Mouse (Mus musculus) limb, embryonic 11.5 days (tissue): ENCODE results near the gene Vdac1. TPM values are rescaled to one million over a fixed set of nuclear protein-coding genes. Genes with fewer than 3 reads are reported as not detected.

Source experiments
- ATAC-seq: fragments of 200-750 bp; cut with Nextera tagmentation; 2 replicates; pipeline ENCODE4 v1.8.0; 2017; ENCODE audit warnings: low read depth; ENCODE audit not compliant: insufficient number of reproducible peaks, low FRiP score, low TSS enrichment
- DNase-seq: peaks from one replicate; pipeline ENCODE4 v3.0.0-alpha.2; 2015; ENCODE audit warnings: low spot score
- H3K27ac ChIP-seq: fragments of 300-500 bp; sonication (generic); replicated peaks from 2 replicates; pipeline ENCODE4 v1.5.1; 2014; ENCODE audit warnings: low read depth, mild to moderate bottlenecking, low read length
- H3K27me3 ChIP-seq: fragments of 300-500 bp; sonication (generic); 2 replicates; pipeline ENCODE4 v1.6.1; 2014; ENCODE audit warnings: mild to moderate bottlenecking, low read length, mixed read lengths; ENCODE audit not compliant: control insufficient read depth, insufficient read depth
- H3K36me3 ChIP-seq: fragments of 300-500 bp; sonication (generic); 2 replicates; pipeline ENCODE4 v1.6.1; 2014; ENCODE audit warnings: mild to moderate bottlenecking, low read length, moderate library complexity, mixed read lengths; ENCODE audit not compliant: control insufficient read depth, insufficient read depth
- H3K4me1 ChIP-seq: fragments of 300-500 bp; sonication (generic); 2 replicates; pipeline ENCODE4 v1.6.1; 2014; ENCODE audit warnings: low read length, mixed read lengths; ENCODE audit not compliant: control insufficient read depth, insufficient read depth
- H3K4me2 ChIP-seq: fragments of 300-500 bp; sonication (generic); 2 replicates; pipeline ENCODE4 v1.6.1; 2014; ENCODE audit warnings: low read depth, mild to moderate bottlenecking, moderate library complexity; ENCODE audit not compliant: severe bottlenecking
- H3K4me3 ChIP-seq: fragments of 300-500 bp; sonication (generic); 2 replicates; pipeline ENCODE4 v1.5.1; 2014; ENCODE audit warnings: low read depth, low read length
- H3K9ac ChIP-seq: fragments of 300-500 bp; sonication (generic); 2 replicates; pipeline ENCODE4 v1.6.1; 2014; ENCODE audit warnings: mild to moderate bottlenecking, low read length
- H3K9me3 ChIP-seq: fragments of 300-500 bp; sonication (generic); 2 replicates; pipeline ENCODE4 v1.6.1; 2016; ENCODE audit warnings: low read length; ENCODE audit not compliant: control insufficient read depth
- WGBS: fragments of 180-500 bp; shearing (Covaris S2); extraction: QIAGEN DNeasy Blood & Tissue Kit; methylation state at CpG from one replicate; pipeline ENCODE4 v1.1.7; 2014; 5-methylcytosine and 5-hydroxymethylcytosine counted together
- polyA plus RNA-seq: library from polyadenylated mRNA; unstranded; fragments of >200 nt; fragmentation: Nextera tagmentation; extraction: Ambion mirVana; gene quantifications from 2 replicates; pipeline ENCODE4 v1.2.1, GENCODE M21; 2014

Vdac1 gene
- polyA plus RNA-seq, 1 experiment from 2014 or later, result 191 TPM

GRCm38 (mm10) chr11:52421053-52421778 lies 60.6 kb downstream of the Vdac1 start:
- Histone ChIP-seq H3K9me3 (no peaks in the 10 kb centered on the region), H3K9ac (no peak overlapping the region), H3K27me3 (no peaks in the 10 kb centered on the region), H3K4me1 (no peaks in the 10 kb centered on the region), H3K36me3 (no peaks in the 10 kb centered on the region), H3K4me2 (no peak overlapping the region), H3K27ac (no peak overlapping the region), H3K4me3 (no peak overlapping the region)
- peak; percentile 87 for DNase-seq
- WGBS, result 29% methylated on average over 12 of the region's 12 CpGs
- ATAC-seq, result no peak

- Histone ChIP-seq H3K9me3 (no peaks in the 10 kb centered on the region), H3K4me1 (no peaks in the 10 kb centered on the region), H3K9ac (no peak overlapping the region), H3K4me2 (no peak overlapping the region), H3K27ac (no peak overlapping the region), H3K4me3 (no peak overlapping the region), H3K27me3 (no peaks in the 10 kb centered on the region), H3K36me3 (no peaks in the 10 kb centered on the region)
- DNase-seq (no peak), ATAC-seq (no peak)
- WGBS, result 75% methylated on average over 6 of the region's 6 CpGs
Measured at GRCm38 (mm10) chr11:52429440-52429839, 68.8 kb downstream of the Vdac1 start.

- ATAC-seq, result no peak
- DNase-seq, result no peak
- WGBS, result 72% methylated on average over 5 of the region's 5 CpGs
- Histone ChIP-seq H3K9me3 (no peaks in the 10 kb centered on the region), H3K27me3 (no peaks in the 10 kb centered on the region), H3K27ac (no peak overlapping the region), H3K4me3 (no peak overlapping the region), H3K4me2 (no peak overlapping the region), H3K9ac (no peak overlapping the region), H3K36me3 (no peaks in the 10 kb centered on the region), H3K4me1 (no peaks in the 10 kb centered on the region)
Measured at GRCm38 (mm10) chr11:52431594-52431993, 70.9 kb downstream of the Vdac1 start.

- no peaks in the 10 kb centered on the region for H3K9me3 ChIP-seq
- no peaks in the 10 kb centered on the region for H3K4me1 ChIP-seq
- no peak overlapping the region for H3K4me2 ChIP-seq
- DNase-seq (no peak), ATAC-seq (no peak)
- no peak overlapping the region for H3K27ac ChIP-seq
- H3K36me3 ChIP-seq, result no peaks in the 10 kb centered on the region
- WGBS, result 92% methylated on average over 5 of the region's 5 CpGs
- H3K9ac ChIP-seq, result no peak overlapping the region
- no peak overlapping the region for H3K4me3 ChIP-seq
- no peaks in the 10 kb centered on the region for H3K27me3 ChIP-seq
Measured at GRCm38 (mm10) chr11:52432148-52432547, 71.5 kb downstream of the Vdac1 start.

GRCm38 (mm10) chr11:52433076-52433796 lies 72.6 kb downstream of the Vdac1 start:
- 88% methylated on average over 8 of the region's 8 CpGs for WGBS
- Histone ChIP-seq H3K4me1 (no peaks in the 10 kb centered on the region), H3K9me3 (no peaks in the 10 kb centered on the region), H3K4me2 (no peak overlapping the region), H3K27ac (no peak overlapping the region), H3K4me3 (no peak overlapping the region), H3K9ac (no peak overlapping the region), H3K27me3 (no peaks in the 10 kb centered on the region), H3K36me3 (no peaks in the 10 kb centered on the region)
- no peak for DNase-seq
- ATAC-seq, result no peak

GRCm38 (mm10) chr11:52433797-52434195 lies 73.1 kb downstream of the Vdac1 start:
- H3K9me3 ChIP-seq, result no peaks in the 10 kb centered on the region
- no peak for DNase-seq
- WGBS, result 55% methylated on average over 2 of the region's 2 CpGs
- no peak overlapping the region for H3K9ac ChIP-seq
- H3K27ac ChIP-seq, result no peak overlapping the region
- no peaks in the 10 kb centered on the region for H3K36me3 ChIP-seq
- no peak for ATAC-seq
- H3K4me1 ChIP-seq, result no peaks in the 10 kb centered on the region
- no peak overlapping the region for H3K4me3 ChIP-seq
- H3K27me3 ChIP-seq, result no peaks in the 10 kb centered on the region
- no peak overlapping the region for H3K4me2 ChIP-seq

- DNase-seq, result no peak
- Histone ChIP-seq H3K4me3 (no peak overlapping the region), H3K9ac (no peak overlapping the region), H3K27ac (no peak overlapping the region), H3K4me1 (no peaks in the 10 kb centered on the region), H3K9me3 (no peaks in the 10 kb centered on the region), H3K4me2 (no peak overlapping the region), H3K27me3 (no peaks in the 10 kb centered on the region), H3K36me3 (no peaks in the 10 kb centered on the region)
- no peak for ATAC-seq
- WGBS, result 93% methylated on average over 5 of the region's 5 CpGs
Measured at GRCm38 (mm10) chr11:52435466-52435865, 74.8 kb downstream of the Vdac1 start.

- Histone ChIP-seq H3K4me3 (no peak overlapping the region), H3K9me3 (no peaks in the 10 kb centered on the region), H3K9ac (no peak overlapping the region; the same call in 1 of the 2 replicates), H3K27me3 (no peaks in the 10 kb centered on the region), H3K27ac (no peak overlapping the region), H3K4me1 (no peaks in the 10 kb centered on the region), H3K4me2 (peak overlapping the region; percentile 8; the same call in 1 of the 2 replicates), H3K36me3 (no peaks in the 10 kb centered on the region)
- WGBS, result 19% methylated on average over 10 of the region's 10 CpGs
- DNase-seq (peak; percentile 40), ATAC-seq (no peak)
Measured at GRCm38 (mm10) chr11:52437123-52437522, 76.5 kb downstream of the Vdac1 start.
